Mouse (Mus musculus): Measurements from ENCODE around the gene Hist1h2ak.
"Not testable (repeated sequence)": the region's sequence is repeated elsewhere in the genome, so short reads cannot be mapped to it uniquely, and the experiment has no call there.

Hist1h2ak gene

DNA sequence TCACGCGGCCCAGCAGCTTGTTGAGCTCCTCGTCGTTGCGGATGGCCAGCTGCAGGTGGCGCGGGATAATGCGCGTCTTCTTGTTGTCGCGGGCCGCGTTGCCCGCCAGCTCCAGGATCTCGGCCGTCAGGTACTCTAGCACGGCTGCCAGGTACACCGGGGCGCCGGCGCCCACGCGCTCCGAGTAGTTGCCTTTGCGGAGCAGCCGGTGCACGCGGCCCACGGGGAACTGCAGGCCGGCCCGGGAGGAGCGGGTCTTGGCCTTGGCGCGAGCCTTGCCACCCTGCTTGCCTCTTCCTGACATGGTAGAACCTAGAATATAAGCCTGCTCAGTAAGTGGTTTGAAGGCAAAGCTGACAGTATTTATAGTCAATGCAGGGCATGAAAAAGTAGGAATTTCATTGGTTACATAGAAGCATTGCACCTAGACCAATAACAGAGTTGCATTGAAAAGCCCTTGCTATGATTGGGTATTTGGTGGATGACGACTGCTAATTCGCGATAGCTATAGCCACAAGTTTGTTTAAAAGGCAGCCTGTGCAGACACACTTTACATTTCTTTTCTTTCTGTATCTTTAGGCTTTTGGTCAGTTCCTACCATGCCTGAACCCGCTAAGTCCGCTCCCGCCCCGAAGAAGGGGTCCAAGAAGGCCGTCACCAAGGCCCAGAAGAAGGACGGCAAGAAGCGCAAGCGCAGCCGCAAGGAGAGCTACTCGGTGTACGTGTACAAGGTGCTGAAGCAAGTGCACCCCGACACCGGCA is at the start of gene Hist1h2ak, which contains the start of gene Hist1h2bn:
Gene Hist1h2ak (minus strand): TSS at position 304 of the 762 bp plus-strand sequence.
Gene Hist1h2bn (plus strand): TSS at position 600 of the 762 bp plus-strand sequence.
- peak; percentile 70 to 92 for DNase-seq (ENCODE audit: low spot score in 2 of 2)

GRCm38 (mm10) chr13:21803058-21803457 is 49.4 kb upstream of the Hist1h2ak start:
- DNase-seq (ENCODE audit: low spot score in 2 of 2): not testable (repeated sequence)

DNA sequence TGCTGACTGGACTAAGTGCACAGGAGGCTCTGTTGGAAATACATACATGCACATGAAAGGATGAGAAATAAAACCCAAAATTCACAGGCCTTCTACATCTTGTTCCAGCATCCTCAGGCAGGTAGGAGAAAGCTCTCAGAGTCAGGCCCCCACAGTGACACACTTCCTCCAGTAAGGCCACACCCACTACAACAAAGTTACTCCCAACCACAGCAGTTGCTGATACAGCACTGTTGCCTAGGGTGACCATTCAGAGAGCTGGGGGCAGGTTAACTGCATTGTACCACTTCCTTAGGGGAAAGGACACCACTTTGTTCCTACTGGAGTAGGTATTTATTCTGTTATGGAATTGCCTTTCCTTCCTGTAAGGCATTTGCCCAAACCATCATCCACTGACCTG is 43.5 kb upstream of the Hist1h2ak start:
- not testable (repeated sequence) for DNase-seq (ENCODE audit: low spot score in 2 of 2)

GRCm38 (mm10) chr13:21795584-21795983 is 42.0 kb upstream of the Hist1h2ak start:
- DNase-seq (ENCODE audit: low spot score in 2 of 2): no peak

- DNase-seq (ENCODE audit: low spot score in 2 of 2): no peak
Measured at GRCm38 (mm10) chr13:21790601-21791283, 37.1 kb upstream of the Hist1h2ak start.

DNA sequence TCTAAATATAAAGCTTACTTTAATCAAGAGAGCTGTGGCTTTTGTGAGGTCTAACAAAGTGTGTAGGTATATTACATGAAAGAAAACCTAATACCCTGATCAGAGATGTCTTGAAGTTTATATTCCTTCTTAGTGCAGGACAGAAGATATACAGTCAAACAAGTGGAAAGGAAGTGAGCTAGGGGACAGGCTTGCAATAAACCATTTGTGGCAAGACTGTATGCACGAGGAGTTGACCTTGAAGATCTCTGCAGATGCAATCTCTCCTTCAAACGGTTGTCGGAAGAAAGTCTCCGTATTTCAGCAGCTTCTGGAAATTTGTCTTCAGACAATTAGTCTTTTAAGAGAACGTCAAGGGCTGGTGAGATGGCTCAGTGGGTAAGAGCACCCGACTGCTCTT is 36.3 kb upstream of the Hist1h2ak start:
- no peak for DNase-seq (ENCODE audit: low spot score in 2 of 2)

DNA sequence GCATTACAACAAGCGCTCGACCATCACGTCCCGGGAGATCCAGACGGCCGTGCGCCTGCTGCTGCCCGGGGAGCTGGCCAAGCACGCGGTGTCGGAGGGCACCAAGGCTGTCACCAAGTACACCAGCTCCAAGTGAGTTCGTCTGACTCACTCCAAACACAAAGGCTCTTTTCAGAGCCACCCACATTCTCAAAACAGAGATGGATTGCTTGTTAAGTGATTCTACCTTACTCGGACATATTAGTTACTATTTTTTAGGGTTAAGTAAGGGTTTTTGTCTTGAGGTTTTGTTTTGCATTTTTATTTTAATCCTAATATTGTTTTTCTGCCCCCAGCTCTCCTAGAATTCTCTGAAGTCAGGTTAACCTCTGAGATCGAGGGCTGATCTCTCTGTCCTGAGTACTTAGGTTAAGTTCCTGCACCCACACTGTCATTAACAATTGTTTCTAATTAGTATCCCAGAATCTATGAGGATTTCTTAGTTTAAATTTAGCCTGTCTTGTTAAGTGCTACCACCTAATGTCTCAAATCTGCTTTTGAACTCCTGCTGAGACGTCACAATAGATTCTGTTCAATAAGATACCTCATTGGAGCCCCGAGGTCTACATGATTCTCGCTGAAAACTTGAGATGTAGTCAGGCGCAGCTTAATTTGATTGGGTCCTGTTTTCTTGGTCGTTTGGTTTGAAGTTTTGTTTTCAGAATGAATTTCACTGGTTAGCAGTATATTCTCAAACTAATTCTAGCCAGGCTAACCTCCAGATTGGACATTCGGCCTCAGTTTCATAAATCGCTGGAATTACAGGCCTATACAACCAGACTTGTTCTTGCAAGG is 34.4 kb upstream of the Hist1h2ak start:
- no peak for DNase-seq (ENCODE audit: low spot score in 2 of 2)

- DNase-seq (ENCODE audit: low spot score in 2 of 2): peak; percentile 92 to 95
Measured at GRCm38 (mm10) chr13:21786899-21787629, 33.4 kb upstream of the Hist1h2ak start, which contains the start of the genes Hist1h2an and Hist1h2bp. Gene Hist1h2an, minus strand, starts transcription at chr13:21787218. Gene Hist1h2bp, plus strand, starts transcription at chr13:21787461.

- no peak for DNase-seq (ENCODE audit: low spot score in 2 of 2)
Measured at GRCm38 (mm10) chr13:21786189-21786898, 32.7 kb upstream of the Hist1h2ak start.

DNA sequence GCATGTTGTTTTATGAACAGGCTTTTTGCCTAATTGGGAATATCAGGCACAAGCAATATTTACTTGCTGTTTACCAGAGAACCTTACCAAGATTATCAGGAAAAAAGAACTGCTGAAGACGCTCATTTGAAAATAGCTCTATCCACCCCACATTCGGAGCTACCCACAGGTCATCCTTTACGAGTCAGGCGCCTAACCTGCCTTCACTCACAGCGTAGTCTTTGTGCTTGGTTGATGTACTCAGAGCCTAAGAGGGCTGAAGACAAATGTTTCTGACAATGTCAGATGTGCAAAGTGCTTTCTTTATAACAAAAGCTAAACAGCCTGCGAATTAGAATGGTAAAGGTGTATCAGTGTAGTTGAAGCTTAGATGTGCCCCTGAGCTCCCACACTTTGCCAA is 30.7 kb upstream of the Hist1h2ak start:
- DNase-seq (ENCODE audit: low spot score in 2 of 2): no peak

DNA sequence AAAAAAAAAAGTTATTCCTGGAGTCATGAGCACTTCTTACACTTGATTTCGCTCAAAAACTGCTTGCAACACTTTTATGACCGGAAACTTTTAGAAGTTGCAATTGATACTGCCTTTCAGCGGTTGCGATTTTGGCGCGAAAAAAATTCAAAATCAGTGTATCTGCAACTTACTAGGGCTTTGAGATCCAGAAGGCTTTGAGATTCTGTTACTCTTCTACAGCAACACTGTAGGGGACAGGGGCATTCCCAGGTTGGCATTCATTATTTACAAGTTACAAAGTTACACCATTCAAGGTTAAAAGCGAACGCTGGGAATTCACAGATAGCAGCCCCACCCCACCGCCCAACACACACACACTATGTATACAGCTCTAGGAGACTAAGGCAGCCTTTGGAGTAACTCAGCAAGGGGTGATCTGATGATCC is 30.1 kb upstream of the Hist1h2ak start:
- DNase-seq (ENCODE audit: low spot score in 2 of 2): no peak

DNA sequence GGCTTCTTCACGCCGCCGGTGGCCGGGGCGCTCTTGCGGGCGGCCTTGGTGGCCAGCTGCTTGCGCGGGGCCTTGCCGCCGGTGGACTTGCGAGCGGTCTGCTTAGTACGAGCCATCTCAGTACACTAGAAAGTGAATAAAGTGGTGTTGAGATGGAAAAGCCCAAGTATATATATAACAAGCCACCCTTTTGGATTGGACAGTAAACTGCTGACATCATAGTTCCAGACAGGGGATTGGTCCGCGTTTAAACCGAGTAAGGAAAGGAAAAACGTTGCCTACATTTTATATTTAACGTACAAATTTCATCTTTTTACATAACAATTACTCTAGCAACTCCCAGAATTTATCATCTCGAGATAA is 29.6 kb upstream of the Hist1h2ak start, which contains the start of gene Hist1h3i:
Gene Hist1h3i (minus strand): TSS at position 116 of the 363 bp plus-strand sequence.
- DNase-seq (ENCODE audit: low spot score in 2 of 2): peak; percentile 65 to 83

- not testable (repeated sequence) for DNase-seq (ENCODE audit: low spot score in 2 of 2)
Measured at GRCm38 (mm10) chr13:21782361-21783254, 29.0 kb upstream of the Hist1h2ak start.

DNA sequence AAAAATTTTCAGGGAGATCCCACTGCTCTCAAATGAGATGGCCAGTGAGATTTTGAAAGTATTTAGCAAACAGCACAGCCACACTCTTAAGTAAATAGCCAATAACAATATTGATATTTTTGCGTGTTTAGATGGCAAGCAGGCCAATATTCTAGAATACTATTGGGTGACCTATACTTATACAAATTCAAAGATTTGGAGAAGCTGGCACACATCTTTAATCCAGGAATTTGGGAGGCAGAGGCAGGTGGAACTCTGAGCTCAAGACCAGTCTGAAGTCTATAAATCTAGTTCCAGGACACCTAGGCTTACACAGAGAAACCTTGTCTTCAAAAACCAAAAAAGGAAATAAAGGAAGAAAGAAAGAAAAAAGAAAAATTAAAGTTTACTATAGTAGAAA is 28.0 kb upstream of the Hist1h2ak start:
- no peak for DNase-seq (ENCODE audit: low spot score in 2 of 2)

DNA sequence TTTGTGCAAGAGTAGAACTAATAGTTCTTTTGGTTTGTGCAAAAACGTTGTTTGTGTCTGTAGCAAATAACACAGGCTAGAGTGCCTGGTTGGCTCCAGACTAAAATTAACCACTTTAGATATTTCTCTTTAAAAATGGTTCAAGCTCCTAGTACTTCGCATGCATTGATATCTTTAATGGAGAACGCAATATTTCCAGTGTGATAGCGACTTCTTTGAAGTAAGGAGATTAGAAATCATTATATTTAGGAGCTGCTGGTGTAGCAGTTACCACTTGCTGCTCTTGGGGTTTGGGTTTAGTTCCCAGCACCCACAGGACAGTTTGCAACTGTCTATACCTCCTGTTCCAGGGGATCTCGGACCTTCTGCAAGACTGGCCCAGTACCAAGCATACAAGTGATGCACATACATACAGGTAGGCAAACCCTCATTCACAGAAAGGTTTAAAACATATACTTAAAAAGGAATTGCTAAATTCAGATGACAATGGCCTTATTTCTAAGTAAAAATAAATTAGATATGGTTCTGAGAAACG is 27.5 kb upstream of the Hist1h2ak start:
- DNase-seq (ENCODE audit: low spot score in 2 of 2): no peak

DNA sequence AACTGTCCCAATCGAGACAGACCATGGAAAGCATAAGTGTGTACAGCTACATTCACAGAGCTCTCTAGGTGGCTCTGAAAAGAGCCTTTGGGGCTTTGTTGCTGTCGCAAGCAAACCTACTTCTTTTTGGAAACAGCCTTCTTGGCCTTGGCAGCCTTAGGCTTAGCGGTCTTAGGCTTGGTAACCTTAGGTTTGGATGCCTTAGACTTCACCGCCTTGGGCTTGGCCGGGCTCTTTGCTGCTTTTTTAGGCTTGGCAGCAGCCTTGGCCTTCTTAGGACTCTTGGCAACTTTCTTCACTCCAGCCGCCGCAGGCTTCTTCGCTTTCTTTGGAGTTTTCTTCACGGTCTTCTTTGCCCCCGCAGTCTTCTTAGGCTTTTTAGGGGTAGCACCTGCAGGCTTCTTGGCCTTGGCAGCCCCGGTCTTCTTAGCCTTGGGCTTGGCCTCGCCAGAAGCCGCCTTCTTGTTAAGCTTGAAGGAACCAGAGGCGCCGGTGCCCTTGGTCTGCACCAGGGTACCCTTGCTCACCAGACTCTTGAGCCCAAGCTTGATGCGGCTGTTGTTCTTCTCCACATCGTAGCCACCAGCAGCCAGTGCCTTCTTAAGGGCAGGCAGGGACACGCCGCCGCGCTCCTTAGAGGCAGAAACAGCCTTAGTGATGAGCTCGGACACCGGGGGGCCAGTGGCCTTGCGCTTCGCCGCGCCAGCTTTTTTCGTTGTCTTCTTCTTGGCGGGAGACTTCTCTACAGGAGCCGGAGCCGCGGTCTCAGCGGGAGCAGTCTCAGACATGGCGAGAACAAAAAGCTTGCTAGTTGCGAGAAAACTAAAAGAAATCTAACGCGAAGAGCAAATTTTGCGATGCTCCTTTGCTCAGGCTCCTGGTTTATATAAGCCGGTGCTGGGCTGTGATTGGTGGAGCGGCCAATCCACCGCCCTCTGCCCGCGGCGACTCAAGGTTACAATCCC is 26.4 kb upstream of the Hist1h2ak start, which contains the start of gene Hist1h1b:
Gene Hist1h1b (minus strand): TSS at position 859 of the 965 bp plus-strand sequence.
- DNase-seq (ENCODE audit: low spot score in 2 of 2): peak; percentile 48 to 51

GRCm38 (mm10) chr13:21778814-21779766 is 25.5 kb upstream of the Hist1h2ak start:
- DNase-seq (ENCODE audit: low spot score in 2 of 2): peak; percentile 80 to 89

All from right cerebral cortex, postnatal 10 days (tissue).